Mouse (Mus musculus): ENCODE data around the gene Pdcd1lg2.

- TF ChIP-seq MAFK (IDR thresholded peaks at IDR 0.05; ENCODE audit: insufficient read depth, low read depth, low read length) (no peak), CHD2 (IDR thresholded peaks at IDR 0.05; ENCODE audit: low read depth, low read length) (no peak), ZC3H11A (IDR thresholded peaks at IDR 0.05; ENCODE audit: borderline replicate concordance, low read depth, low read length) (no peak), ZNF384 (IDR thresholded peaks at IDR 0.05; ENCODE audit: low read depth, low read length) (no peak), HCFC1 (IDR thresholded peaks at IDR 0.05; ENCODE audit: borderline replicate concordance, insufficient read depth, low read length) (no peak)
These were observed 85.4 kb downstream of the Pdcd1lg2 start for GRCm38 (mm10) chr19:29496001-29496597.

All from ES-E14 (cell line).